Mouse (Mus musculus) testis, adult 2 months (tissue): ENCODE results near the gene Lcmt1.

Experiments used
- CTCF ChIP-seq: fragments of 200-500 bp; IDR thresholded peaks from 2 replicates; pipeline ENCODE4 v1.5.1; 2012; ENCODE audit warnings: low read depth, mild to moderate bottlenecking, inconsistent platforms, low read length, moderate library complexity; ENCODE audit not compliant: control insufficient read depth, insufficient read depth, insufficient replicate concordance
- POLR2A ChIP-seq: fragments of 200-500 bp; IDR thresholded peaks from 2 replicates; pipeline ENCODE4 v1.6.1; 2012; ENCODE audit warnings: low read depth, mild to moderate bottlenecking, inconsistent platforms, low read length, moderate library complexity; ENCODE audit not compliant: control insufficient read depth

DNA sequence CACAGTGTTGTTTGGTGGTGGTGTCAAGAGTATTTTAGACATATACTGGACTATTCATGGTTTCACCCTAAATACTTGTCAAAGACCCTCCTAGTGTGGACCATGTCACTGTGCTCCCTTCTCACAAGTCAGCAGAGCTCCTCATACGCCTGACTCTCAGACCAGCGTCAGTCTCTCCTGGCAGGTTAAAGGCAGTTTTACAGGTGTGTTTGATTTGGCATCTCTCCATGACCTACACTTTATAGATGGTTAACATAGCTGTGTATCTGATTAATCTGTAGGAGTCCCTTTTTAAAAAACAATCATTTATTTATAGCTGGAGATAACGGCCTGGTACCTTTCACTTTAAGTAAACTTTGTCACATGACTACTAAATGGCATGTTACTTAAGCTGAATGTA lies 52.4 kb downstream of the Lcmt1 start:
- TF ChIP-seq CTCF (no peak), POLR2A (no peak)
